Mouse (Mus musculus) inflammation-experienced regulatory T-cells (primary cell): ENCODE data around the gene 1700001K19Rik. TPM values are rescaled to one million over a fixed set of nuclear protein-coding genes. Genes with fewer than 3 reads are reported as not detected.

Source experiments
- polyA plus RNA-seq, 2 experiments: library from polyadenylated mRNA; unstranded; fragments of 100-300 nt; shearing (Covaris generic); gene quantifications; one replicate each; pipeline ENCODE4 v1.2.1; 2017

Gene 1700001K19Rik
- polyA plus RNA-seq, result under 1 TPM; 0.17 to 0.50 TPM

DNA sequence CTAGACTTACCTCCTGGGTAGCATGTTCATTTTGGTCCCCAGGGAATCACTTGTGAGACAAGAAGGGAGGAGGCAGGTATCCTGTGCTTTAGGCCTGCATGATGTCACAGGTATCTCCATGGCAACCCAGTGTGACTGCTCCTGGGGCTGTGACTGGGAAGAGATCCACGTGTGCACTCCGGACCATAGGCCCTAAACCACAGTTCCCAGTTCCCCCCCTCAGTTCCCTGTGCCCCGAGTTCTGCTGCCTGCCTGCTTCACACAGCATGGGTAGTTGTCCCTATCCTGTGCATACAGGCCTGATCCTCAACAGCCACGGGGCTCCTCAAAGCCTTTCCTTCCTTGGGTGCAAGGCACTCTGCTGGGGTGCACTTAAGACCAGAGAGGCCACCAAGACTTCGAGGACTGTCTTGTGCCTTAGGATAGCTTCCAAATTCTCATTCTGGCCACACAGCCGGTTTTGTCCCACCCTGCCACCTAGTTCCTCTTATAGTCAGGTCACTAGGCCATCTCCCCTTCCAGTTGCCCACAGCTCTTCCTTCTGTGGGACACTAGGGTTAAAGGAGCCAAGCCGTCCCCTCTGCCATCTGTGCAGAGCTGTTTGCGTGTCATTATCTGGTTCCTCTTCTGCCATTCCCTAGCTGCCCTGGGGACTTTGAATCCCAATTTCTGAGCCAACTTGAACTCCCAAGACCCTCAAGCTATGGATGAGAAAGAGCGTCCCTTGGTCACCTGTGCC, at the start of gene 1700001K19Rik:
Gene 1700001K19Rik, minus strand, starts transcription at position 59 of the 739 bp plus-strand sequence.

GRCm38 (mm10) chr12:110702556-110702955, 20.1 kb upstream of the 1700001K19Rik start, which contains the start of gene Hsp90aa1:
Gene Hsp90aa1 (minus strand): TSS chr12:110702728.

Other genes with a start within 250 kb of the 1700001K19Rik start
- 100 to 1,000 TPM; 189 to 215 TPM for gene Ppp2r5c, start 235.5 kb downstream of the 1700001K19Rik start, polyA plus RNA-seq
- gene Dync1h1, start 81.2 kb downstream of the 1700001K19Rik start, polyA plus RNA-seq, result 10 to 100 TPM; 24.8 to 31.2 TPM
- gene Hsp90aa1, start 20.1 kb upstream of the 1700001K19Rik start, polyA plus RNA-seq, result 100 to 1,000 TPM; 441 to 452 TPM
- gene Wdr20, start 55.3 kb upstream of the 1700001K19Rik start, polyA plus RNA-seq, result 10 to 100 TPM; 71.5 to 83.1 TPM
- 1 to 10 TPM in 1 of 2 experiments, not detected in 1; 1.7 TPM for gene Mok, start 158.3 kb upstream of the 1700001K19Rik start, polyA plus RNA-seq
- 1 to 10 TPM; 1.3 to 6.3 TPM for gene Zfp839, start 167.6 kb upstream of the 1700001K19Rik start, polyA plus RNA-seq
- 10 to 100 TPM; 31.9 to 38.5 TPM for gene Cinp, start 206.5 kb upstream of the 1700001K19Rik start, polyA plus RNA-seq
- gene Tecpr2, start 206.6 kb upstream of the 1700001K19Rik start, polyA plus RNA-seq, result 1 to 10 TPM; 2.4 to 3.4 TPM